Mouse (Mus musculus) kidney, adult 18-20 months (tissue): ENCODE data around the gene Lrrc17.

Experiments
- DNase-seq: peaks from one replicate; pipeline ENCODE4 v3.0.0; 2021

The Lrrc17 gene

DNA sequence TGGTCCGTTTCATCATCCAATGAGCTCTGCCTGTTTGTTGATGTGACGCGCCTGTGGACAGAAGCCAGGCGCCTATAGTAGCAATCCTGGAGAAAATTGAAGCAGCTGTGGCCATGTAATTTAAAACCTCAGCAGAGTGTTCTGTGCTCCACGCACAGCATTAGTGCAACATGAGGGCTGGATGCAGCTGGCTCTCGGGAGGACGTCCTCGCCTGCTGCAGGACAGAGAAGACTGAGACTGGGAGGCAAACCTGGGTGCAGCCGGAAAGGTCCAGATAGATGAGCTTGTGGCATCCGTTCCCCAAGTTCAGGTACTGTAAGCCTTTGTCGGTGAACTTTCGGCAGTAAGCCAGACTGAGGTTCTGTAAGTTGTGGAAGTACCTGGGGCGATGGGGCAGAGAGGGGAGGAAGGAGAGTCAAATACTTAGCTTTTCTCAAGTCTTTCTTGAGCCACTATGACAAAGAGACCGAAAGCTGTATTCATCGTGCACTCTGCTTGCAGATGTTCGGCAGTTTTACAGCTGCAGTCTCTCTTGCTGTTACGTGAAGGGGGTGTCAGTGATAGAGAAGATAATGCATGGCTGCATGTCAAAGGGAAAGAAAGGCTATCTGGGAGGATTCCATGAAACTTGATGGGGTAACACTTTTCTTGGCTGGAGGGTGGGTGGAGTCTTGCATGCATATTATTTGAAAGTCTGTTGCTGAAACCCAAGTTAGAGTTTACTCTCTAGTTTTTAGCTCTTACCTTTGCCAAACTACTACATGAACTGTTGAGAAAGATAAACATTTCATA, at the start of gene Lrrc17:
Lrrc17 (plus strand) TSS at position 151 of the 793 bp plus-strand sequence.
- no peak for DNase-seq

DNA sequence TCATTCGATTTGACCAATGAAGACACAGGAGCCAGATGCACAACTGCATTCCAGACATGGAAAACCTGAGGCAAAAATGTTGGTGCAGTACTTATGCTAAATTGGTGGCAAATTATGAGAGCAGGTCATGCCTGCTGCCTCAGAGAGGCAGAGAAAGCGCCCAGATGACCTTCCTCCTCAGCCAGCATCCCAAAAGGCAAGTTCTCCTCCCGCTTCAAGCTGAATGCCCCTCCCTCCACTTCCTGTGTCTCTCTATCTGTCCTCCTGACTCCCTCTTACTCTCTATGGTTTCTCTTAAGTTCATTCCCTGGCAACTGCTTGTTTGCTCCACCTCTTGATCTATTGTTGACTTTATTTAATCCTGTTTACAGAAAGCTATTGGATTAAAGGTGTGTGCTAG, 48.6 kb upstream of the Lrrc17 start:
- no peak for DNase-seq

- DNase-seq: no peak
These were observed 47.0 kb upstream of the Lrrc17 start for GRCm38 (mm10) chr5:21496321-21496720.

DNA sequence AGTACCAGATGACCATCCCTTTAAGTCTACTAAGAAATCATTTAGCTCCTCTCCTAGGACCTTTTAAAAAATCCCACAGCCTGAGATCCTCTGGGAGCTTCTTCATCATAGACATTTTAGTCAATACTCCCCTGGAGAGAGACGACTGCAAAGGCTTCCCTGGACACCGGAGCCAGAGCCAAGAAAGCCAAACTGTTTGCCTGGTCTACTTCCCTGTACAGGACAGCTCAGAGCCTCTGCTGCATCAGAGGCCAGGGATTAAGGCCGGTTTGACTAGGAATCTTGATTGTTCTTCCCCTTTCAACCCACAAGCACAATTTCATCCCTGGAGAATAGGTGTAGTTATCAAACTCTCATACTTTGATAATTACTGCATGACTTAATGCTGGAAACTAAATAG, 46.5 kb upstream of the Lrrc17 start:
- no peak for DNase-seq

DNA sequence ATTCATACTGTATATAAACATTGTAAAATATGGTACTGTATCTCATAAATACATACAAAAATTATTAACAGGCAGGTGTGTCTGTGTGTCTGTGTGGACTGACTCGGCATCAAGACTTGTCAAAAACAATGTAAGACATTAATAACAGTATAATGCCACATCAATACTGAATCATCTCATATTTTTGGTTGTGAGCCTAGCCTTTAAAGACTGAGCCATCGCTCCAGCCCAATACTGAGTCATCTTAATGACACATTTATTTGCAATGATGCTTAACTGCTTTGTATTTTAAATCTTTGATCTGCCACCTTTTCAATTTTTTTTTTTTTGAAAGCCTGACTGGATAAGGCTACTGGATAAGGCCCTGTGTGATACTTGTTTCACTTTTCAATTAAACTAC, 44.9 kb upstream of the Lrrc17 start:
- DNase-seq: no peak

DNA sequence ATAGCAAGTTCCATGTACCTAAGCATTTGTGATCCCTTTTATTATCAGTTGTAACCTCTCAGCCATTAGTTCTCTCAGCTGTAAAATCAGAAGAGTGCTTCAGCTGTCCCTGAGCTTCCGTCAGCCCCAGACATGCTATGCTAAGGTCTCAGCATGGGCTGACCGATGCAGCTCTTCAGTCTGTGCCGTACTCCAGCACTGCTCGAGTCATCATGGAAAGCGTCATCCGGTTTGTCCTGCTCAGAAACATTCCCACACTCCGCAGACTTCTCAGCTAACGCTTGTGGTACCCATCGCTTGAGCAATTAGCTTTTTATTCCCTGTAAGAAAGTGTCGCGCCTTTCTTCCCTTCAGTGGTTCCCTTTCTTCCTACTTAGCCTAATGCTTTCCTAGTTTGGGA, 44.4 kb upstream of the Lrrc17 start:
- DNase-seq: no peak

GRCm38 (mm10) chr5:21500133-21500532, 43.2 kb upstream of the Lrrc17 start:
- no peak for DNase-seq

GRCm38 (mm10) chr5:21500941-21501340, 42.4 kb upstream of the Lrrc17 start:
- DNase-seq: no peak

DNA sequence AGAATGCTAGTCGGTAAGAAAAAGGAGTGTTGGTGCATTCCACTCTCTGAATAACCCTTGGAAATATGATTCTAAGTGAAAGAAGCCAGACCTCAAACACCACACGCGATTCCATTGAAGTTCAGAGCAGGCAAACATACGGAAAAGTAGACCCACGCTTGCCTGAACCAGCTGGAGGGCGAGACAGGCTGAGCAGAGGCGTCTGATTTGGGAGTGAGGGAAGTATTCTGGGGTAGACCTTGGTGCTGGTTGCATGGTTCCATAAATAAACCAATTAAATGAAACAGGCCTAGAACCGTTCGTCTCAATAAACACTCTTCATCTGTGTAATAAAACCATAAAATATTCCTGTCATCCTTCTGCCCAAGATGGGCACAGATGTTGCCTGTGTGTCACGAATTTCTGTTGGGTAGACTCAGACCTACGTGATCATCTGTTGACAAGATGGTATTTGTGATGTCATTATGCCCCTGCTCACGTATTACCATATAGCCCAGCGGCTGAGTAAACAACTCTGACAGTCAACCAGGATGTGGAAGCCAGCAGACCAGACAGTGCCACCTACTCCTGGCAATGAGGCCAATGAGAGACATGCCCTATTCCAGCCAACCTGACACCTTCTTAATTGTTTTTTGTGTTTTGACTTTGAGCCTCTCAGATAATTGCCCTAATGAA, 40.3 kb upstream of the Lrrc17 start:
- DNase-seq: no peak

- DNase-seq: no peak
These were observed 38.2 kb upstream of the Lrrc17 start for GRCm38 (mm10) chr5:21505159-21505558.

DNA sequence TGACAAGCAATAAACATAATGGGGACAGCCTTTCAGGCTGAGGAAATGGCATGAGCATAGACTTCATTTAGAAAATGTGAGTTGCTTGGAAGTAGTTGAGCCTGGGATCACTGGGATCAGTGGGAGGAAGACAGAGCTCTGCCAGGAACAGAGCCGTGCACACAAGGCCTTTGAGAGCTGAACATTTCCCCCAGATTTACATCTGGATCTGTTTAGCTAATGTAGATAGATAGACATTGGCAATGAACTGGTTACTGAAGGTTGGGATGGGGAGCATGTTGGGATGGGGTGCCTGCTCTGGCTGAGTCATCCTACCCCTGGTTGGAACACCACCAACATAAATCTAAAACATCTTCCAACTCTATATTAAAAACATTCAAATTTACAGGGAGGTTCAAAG, 36.5 kb upstream of the Lrrc17 start:
- no peak for DNase-seq

DNA sequence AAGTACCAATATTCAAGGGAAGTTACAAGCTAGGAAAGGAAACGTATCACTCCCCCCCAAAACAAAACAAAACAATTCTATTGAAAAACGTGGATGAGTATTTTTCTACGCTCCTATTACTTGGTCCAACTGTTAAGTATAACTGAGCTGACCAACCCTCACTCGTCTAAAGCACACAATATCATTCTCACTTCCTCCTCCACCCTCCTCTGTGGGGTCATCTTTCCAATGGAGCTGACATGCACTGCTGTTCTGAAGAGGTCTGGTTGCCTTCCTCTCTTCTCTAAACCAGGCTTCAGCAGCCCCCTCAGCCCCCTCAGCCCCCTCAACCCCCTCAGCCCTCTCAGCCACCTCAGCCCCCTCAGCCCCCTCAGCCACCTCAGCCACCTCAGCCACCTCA, 33.6 kb upstream of the Lrrc17 start:
- no peak for DNase-seq

- DNase-seq: no peak
These were observed 30.0 kb upstream of the Lrrc17 start for GRCm38 (mm10) chr5:21513363-21513762.

GRCm38 (mm10) chr5:21517562-21517961, 25.8 kb upstream of the Lrrc17 start:
- no peak for DNase-seq

GRCm38 (mm10) chr5:21518207-21518606, 25.2 kb upstream of the Lrrc17 start:
- DNase-seq: no peak

GRCm38 (mm10) chr5:21519166-21519565, 24.2 kb upstream of the Lrrc17 start:
- DNase-seq: no peak

DNA sequence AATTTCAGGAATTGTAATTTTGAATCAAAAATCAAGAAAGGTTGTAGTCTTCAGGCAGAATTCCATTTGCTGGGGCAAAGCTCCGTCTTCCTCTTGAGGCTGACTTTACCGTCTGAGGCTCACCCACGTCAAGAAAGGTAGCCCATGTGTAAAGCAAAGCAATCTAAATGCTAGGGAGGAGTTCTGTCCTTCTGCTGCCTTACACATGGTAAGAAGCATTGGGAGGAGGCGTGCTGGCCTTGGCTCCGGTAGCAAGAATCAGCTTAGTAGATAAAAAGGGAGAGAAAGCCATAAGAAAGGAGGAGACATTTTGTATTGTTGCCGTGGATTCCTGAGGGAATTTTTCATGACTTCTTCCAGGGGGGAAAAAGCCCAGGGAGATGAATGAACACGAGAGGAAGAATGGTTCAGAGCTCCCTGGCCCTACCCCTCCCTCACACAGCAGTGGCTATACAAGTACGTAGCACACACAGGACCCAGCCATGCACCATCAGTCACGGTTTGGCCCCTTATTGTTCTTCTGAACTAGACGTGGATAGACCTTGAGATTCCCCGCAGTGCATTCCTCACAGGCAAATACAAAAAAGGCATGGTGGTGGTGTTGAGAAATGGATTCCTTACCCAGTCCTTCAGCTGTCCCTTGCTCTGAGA, 16.4 kb upstream of the Lrrc17 start:
- no peak for DNase-seq

GRCm38 (mm10) chr5:21527488-21527911, 15.9 kb upstream of the Lrrc17 start:
- no peak for DNase-seq

DNA sequence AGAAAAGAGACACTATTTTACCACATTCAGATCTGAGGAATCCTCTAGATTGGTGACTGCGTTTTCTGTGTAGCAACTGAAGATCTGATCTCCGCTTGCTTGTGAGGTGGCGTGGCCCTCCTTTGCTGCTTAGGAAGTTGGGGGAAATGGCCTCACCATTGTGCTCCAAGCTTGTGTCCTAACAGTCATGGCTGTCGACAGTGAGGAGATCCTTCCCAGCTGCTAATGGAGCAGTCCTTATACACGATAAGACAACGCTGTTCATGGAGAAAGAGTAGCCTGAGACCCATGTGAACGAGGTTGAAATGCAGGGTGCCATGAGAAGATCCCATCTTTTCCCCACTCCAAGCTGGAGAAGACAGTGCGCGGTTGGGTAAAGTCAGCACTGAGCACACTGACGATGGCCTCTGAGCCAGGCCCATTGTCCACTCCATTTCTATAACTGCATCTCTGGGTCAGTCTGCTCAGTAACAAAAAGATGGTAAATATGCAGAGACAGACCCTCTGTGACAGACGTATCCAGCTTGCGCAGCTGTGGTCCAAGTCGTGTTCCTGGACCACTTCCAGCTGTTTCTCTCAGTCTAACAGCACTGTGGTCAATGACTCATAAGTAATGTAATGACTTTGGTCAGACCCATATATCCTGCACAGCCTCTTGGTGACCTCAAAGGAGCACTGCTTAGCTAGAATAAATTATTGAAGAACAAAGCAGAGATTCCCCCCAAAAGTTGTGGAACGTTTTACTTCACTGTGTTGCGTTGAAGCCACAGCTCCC, 15.1 kb upstream of the Lrrc17 start:
- DNase-seq: no peak

GRCm38 (mm10) chr5:21529110-21529720, 14.1 kb upstream of the Lrrc17 start:
- DNase-seq: no peak

DNA sequence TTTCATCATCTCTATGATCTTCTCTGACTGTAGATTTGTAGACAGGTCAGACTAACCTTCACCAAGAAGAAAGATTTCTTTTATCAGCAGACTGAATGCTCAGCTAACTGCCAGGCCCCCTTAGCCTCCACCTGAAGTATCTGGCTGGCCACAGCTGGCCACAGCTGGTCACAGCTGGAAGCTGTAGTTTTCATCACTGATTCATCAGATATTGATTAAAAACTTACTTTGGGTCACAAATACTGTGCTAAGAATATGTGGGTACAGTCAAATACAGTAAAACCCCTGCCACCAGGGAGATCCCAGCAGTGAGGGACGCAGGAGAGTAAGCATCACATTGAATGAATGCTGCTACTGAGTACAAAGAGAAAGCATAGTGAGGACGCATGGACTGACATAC, 11.2 kb upstream of the Lrrc17 start:
- DNase-seq: no peak

- no peak for DNase-seq
These were observed 10.4 kb upstream of the Lrrc17 start for GRCm38 (mm10) chr5:21532921-21533320.

- no peak for DNase-seq
These were observed 1.1 kb upstream of the Lrrc17 start for GRCm38 (mm10) chr5:21542226-21542625.
